Mouse (Mus musculus) bone marrow macrophage, adult 2 months (primary cell): Measurements from ENCODE around the gene Rassf3.

Experiments used
- CTCF ChIP-seq: IDR thresholded peaks from 2 replicates; pipeline ENCODE4 v1.5.1; 2012; ENCODE audit warnings: low read depth, mild to moderate bottlenecking, low read length, moderate library complexity
- POLR2A ChIP-seq: IDR thresholded peaks from 2 replicates; pipeline ENCODE4 v1.6.1; 2012; ENCODE audit warnings: mild to moderate bottlenecking, low read depth, low read length, borderline replicate concordance

GRCm38 (mm10) chr10:121454033-121454432 lies 22.1 kb downstream of the Rassf3 start:
- TF ChIP-seq POLR2A (no peak), CTCF (no peak)
